Mouse (Mus musculus): ENCODE data around the gene Mllt10.
A peak's percentile ranks its signal among the peaks of the same experiment; 100 is the strongest.
"Not testable (repeated sequence)": the region's sequence is repeated elsewhere in the genome, so short reads cannot be mapped to it uniquely, and the experiment has no call there.

Gene Mllt10

DNA sequence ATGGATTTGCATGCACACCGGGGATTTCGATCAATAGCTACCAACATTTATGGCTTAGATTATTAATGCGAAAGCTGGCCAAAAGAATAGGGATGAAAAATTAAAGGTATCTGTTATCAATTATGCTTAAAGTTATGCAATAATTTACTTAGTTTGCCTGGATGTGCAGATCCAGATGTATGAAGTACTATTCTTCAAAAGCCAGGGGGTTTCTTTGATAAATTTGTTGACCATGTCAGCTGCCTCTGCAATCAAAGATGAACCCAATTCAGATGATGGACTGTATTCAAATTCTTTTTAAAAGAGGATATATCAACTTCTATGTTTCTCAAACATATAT, 3.2 kb upstream of the Mllt10 start:
- DNase-seq (ENCODE audit: low spot score): no peak

DNA sequence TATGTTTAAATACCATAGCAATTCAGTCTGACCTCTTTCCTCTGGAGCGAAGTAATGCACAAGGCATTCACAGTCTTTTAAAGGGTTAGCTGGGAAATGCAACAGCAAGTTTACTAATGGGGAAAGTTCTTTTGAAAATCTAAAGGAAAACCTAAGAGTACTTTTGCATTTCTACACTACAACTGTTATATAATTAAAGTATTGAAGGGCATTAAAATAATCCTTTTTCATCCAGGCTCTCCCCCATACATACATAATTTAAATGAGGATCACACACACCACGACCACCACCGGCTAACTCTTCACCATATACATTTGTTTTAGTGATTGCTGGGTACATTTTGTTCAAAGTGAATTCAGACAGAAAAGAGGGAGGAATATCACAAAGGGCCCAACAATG, 2.5 kb upstream of the Mllt10 start:
- no peak for DNase-seq (ENCODE audit: low spot score)

DNA sequence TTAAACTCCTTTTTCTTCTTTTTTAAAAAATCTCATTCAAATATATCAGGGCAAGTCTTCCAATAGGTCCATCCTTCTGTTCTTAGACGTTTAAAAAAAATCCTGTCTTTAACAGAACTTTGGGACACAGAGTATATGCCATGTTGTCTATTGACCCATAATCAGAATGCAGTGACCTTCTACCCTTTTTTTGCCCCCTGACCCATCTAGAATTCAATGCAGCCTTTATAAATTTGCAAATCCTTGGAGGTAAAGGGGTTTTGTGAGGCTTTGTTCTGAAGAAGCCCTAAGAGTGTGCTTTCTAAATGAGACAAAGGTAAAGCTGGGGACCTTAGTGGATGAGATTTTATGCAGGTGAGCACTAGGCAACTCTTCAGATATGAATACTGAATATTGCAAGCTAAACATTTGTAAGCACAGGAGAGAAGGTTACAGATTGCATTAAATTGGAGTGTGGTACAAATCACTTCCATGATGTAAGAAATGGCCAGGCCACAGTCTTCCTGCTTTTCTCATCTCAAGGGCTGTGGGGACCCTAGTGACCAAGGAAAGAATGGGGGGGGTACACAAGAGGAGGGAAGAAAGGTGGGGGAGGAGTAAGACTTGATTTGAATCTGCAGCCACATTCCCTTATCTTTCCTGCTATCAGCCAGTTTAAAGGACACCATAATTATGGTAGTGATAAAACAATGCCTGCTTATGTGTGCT, 1.6 kb upstream of the Mllt10 start:
- no peak for DNase-seq (ENCODE audit: low spot score)

DNA sequence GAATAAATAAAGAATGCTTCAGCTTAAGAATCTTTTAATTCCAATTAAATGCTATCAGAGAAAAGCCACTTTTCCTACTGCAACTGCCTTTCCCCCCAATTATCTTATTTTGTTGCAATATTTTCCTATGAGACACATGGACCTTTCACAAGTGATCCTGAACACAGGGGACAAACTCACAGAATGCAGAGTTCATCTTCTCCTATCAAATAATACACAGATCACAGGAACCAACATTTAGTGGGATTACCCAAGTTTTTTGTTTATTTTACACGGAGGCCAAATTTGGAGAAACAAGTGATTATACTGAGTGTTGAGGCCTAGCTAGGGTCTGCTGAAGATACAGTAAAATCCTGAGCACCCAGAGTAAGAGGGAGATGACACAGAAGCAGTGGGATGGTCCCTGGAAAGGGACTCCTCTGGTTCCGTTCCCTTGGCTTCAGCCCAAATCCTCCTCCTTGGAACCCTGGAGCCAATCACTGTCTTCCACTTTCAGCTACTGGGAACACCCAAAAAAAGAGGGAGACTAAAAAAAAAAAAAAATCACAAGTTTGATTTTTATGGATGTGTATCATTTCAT, 996 bp upstream of the Mllt10 start:
- no peak for DNase-seq (ENCODE audit: low spot score)

DNA sequence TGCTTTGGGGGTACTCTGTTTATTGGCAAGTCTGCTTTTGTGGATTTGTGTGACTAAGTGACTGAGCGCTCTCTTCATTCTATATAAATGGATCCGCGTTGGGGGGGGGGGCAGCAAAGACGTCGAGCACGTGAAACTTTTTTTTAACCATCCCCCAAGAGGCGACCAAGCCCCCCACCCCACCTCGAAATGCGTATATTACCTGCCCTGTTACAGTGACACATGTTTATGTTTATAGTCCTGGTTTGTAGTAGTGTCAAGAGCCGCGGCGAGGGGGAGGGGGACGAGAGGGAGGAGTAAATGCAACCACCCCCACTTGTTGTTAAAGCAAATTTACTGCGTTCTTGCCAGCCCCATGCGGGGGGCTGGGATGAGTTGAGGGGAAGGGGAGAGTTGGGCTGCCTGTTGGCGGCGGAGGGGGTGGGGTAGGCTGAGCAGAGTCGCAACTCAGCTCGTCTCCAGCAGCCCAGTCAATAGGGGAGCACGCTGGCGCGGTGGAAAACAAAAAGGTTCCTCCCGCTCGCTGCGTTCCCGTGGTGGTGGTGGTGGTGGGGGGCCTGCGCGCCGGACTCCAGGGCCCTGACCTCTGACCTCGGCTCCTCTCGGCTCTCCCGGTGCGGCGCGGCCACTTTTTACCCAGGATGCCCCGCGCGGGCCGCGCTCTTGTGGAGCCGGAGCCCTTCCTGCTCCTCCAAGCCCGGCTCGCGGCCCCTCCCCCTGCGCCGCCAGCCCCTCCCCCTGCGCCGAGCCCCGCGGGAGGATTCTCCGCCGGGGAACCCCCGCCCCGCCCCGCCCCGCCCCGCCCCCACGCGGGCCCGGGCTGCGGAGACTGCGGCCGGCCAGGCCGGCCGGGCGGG, 1.1 kb downstream of the Mllt10 start:
- DNase-seq (ENCODE audit: low spot score): peak; percentile 91

DNA sequence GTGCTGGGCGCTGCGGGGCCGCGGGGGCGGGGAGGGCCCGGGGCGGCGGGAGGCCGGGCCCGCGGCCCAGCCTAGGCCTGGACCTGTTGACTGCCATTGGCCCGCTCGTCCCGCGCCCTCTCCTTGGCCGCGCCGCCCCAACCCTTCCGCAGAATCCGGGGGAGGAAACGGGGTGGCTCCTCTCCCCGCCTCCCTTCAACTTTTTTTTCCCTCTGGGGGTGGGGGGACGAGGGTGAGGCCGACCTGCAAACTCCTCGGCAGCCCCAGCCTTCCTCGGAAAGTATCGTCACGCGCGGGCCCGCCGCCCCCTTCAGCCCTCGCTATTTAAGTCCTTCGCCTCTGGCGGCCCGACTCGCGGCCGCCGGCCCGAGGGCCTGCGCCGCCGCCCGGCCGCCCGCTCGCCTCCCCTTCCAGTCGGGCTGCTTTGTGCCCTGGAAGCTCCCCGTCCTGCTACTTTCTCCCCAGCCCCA, 1.8 kb downstream of the Mllt10 start:
- peak; percentile 83 for DNase-seq (ENCODE audit: low spot score)

DNA sequence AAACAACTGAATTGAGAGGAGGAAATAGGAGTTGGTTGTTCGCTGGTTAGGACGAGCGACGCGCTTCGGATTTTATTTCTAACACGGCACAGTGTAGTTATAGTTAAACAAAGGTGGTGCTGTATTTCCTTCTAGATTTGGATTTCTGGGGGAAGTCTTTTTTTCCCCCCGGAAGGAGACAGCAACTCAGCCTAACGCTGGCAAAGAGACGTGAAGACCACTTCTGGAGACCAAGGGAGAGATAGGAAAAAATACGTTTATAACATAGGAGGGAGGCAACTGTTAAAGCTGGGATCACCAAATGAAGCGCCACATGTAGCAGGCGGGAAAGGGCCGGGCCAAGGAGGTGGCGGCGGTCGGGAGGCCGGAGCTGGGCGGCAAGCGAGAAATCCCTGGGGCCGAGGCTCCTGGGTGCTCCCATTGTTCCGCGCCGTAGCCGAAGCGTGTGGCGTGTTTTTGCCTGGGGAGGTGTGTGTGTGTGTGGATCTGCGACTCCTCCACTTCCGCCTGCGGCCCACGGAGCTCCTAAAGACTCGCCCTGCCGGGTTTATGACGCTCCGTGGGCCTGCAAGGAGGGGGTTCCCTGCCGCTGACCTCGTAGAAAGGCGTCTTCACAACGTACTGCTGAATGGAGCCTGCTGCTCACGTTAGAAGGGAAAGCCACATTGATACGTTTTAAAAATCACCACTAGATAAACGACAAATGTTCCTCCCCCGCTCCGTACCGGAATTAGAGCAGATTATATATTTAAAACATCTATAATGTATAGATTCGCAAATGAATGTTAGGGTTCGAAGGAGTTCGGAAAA, 2.5 kb downstream of the Mllt10 start:
- DNase-seq (ENCODE audit: low spot score): peak; percentile 49

DNA sequence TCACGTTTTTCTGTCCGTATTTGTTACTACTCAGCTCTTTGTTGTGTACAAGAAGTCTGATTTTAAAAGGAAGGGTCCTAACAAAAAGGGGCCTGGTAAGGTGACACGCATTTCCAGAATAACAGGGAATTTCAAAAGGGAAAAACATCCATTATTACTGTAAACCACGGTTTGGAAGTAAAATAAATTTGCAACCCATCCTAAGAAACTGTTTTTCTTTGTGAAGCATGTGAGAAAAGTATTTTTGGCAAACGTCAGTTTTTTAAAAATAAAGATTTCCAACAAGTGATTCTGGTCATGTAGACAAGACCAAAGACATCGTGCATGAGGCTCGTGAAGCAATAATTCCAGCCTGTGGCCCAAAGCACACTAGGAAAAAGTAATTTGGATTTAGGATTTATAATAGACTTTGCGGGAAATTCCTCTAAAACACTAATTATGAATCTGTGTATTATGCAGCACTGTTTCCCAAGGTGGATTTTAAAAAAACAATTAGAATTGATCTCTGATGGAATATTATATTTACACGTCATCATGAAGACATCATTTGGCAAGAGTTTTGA, 3.2 kb downstream of the Mllt10 start:
- no peak for DNase-seq (ENCODE audit: low spot score)

DNA sequence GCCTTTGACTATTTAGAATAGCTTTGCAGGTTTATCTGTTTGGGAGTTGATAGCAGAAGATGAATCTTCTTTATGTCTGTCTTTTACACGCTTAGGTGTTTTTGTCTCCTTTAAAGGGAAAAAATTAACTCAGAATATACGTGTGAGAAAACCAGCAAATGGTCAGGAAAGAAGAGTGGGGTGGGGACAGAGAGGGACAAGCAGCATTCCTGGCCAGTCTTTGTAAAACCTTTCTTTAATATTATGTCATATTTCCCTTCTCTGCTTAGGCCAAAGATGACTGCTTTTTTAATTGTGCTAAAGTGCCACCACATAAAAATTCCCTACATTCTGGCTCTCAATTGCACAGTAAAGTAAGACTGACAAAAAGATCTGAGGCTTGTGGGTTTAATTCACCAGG, 4.0 kb downstream of the Mllt10 start:
- no peak for DNase-seq (ENCODE audit: low spot score)

DNA sequence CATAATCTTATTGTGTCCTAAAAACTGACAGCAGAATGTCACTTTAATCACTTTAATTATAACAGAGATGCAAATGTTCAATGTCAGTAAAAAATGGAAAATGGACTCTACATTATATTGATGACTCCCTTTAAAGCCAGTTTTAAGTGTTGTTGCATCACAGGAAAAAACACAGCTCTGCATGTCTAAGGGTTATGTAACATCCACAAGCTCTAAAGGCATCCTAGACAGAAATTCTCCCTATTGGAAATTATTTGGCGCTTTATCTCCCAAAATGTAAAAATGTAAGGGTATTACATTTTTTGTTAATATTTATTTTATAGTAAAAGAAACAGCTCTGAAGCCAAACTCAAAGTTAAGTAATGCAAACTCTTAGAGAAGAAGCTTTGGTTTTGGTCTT, 4.9 kb downstream of the Mllt10 start:
- DNase-seq (ENCODE audit: low spot score): no peak

DNA sequence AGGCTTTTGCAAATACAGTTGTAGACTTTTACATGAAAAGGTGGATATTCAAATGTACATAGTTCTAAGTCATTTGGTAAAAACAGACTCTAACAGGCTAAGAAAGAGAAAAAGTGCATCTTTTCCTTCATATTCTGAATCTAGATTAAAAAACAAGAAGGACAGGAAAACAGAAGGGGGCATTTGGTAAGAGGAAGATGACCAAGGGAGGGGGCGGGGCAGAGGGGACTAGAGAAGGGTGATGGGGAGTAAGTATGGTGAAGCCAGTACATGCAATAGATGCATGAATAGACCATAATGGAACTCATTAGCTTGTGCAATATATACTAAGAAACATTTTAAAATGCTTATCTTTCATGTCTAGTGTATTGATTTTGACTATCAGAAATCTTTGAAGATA, 5.4 kb downstream of the Mllt10 start:
- no peak for DNase-seq (ENCODE audit: low spot score)

DNA sequence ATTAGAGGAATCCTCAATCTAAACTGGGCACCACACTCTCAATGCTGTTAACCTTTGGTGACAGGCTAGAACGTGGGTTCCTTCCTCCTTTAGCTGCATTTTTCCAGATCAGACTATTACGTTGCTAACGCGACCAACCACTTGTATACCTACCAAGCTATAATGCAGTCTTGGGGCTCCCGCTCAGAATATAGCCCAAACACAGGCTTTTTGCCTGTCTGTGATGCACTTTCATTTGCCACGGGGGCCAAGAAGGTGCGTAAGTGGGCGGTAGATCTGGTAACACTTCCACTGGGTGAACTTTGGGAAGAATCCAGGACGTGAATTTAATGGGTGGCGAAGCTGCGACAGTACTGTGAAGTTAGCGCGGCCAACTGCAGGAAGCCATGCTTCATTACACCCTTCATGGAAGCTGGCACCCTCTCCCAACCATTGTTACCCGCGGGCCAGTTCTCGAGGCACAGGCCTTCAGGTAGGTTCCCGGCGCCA, 8.8 kb downstream of the Mllt10 start:
- peak; percentile 59 for DNase-seq (ENCODE audit: low spot score)

DNA sequence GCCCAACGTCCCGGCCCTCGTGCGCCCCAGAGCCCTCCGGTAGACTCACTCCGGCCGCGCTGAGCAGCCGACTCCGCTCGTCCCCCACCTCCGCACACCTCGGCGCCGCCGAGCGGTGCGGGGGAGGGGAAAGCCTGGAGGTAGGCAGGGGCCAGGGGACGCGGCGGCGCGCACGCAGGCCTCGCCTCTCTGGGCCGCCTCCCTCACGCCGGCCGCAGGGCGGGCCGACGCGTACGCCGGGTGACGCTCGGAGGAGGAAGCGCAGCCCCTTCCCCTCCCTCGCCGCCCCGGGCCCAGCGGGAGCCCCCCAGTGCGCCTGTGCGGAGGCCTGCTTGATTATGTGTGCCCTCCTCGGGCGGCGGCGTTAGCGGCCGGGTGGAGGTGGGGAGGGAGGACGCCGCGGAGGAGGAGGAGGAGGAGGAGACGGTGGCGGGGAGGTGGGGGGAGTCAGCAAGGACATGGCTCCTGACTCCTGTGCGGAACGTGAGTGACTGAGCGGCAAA, 9.4 kb downstream of the Mllt10 start:
- DNase-seq (ENCODE audit: low spot score): peak; percentile 85

DNA sequence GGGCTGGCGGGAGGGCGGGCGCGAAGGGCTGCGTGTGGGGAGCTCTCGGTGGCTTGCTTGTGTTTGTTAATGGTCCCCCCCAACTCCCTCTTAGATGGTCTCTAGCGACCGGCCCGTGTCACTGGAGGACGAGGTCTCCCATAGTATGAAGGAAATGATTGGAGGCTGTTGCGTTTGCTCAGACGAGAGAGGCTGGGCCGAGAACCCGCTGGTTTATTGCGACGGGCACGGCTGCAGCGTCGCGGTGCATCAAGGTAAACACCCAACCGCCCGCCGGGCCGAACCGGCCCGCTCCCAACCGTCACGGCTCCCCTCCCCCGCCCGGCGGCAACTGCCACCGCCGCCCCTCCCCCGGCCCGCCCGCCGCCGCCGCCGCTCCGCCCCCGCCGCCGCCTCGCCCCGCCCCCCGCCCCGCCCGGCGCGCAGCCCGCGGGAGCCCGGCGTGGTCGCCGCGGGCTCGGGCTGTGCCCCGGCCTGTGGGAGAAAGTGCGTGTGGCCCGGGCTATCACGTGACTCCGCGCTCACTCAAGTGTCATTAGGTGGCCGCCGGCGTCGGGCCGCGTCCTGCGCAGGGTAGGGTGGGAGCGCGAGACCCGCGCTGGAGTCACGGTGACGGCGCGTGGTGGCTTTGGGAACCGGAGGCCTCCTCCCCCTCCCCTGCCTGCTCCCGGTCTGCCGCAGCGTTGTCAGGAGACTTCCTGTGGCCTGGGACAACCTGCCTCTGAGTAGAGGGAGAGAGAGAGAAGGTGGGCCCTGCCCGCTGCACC, 10.1 kb downstream of the Mllt10 start:
- peak; percentile 71 for DNase-seq (ENCODE audit: low spot score)

DNA sequence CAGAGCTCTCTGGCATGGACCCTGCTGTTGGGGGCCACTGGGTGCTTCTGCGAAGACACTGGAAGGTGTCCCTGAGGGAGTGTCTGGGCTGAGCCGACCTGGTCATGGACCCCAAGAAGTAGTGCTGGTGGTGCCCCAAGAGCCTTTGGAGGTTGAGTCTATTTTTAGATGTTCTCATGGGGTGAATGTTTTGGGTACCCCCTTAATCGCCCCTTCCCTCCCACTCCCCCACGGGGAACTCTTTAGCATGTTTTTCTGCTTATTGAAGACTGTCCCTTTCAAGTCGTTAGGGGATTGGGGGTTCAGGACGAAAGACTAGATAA, 10.6 kb downstream of the Mllt10 start:
- DNase-seq (ENCODE audit: low spot score): no peak

DNA sequence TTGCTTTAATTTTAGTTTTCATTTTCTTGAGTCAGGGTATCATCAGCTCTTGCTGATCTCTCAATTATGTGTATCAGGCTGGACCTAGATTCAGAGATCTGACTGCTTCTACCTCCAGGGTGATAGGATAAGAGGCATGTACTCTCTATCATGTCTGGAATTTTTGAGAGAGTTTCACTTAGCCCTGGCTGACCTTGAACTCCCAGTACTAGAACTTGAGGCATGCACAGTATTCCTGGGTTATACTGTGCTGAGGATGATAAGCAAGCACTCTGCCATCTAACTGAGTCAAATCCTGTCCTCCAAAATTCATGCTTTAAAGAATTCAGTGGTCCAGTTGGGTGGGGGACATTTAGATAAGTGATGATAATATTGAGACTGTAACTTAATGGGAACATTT, 11.4 kb downstream of the Mllt10 start:
- no peak for DNase-seq (ENCODE audit: low spot score)

DNA sequence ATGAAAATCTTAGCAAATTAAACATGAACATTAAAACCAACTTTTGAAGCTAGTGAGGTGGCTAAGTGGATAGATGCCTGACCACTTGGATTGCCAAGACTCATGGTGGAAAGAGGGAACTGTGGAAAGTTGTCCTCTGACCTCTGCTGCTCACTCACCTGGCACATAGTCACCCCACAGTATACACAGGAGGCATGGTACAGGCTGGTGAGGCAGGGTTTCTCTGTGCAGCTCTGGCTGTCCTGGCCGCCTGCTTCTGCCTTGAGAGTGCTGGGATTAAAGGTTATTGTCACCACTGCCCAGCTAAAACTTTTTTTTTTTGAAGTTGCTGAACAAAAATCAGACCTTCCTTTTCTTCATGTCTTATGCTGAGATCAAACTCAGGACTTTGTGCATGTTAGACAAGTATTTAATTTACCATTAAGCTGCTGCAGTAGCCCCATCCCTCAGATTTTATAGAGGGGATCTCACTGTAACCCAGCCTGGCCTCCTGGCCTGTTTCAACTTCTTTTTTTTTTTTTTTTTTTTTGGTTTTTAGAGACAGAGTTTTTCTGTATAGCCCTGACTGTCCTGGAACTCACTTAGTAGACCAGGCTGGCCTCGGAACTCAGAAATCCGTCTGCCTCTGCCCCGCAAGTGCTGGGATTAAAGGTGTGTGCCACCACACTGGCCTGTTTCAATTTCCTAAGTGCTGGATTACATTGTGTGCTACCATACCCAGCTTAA, 13.2 kb downstream of the Mllt10 start:
- no peak for DNase-seq (ENCODE audit: low spot score)

DNA sequence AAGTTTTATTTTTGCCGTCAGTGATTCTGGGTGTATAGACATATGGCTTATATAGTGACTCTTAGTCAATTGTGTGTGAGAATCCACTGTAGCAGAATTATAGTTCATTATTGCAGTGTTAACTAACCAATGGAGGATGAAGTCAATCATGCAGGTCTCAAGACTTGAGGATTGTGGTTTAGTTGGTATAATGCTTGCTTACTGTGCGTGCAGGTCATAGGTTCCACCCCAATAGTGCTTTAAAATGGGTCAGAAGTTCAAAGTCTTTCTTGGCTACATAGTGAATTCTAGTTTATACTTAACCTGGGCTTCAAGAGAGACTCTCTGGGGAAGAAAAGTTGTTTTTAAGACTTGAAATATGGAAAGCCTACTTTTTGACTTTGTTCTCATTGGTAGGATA, 16.9 kb downstream of the Mllt10 start:
- DNase-seq (ENCODE audit: low spot score): no peak

DNA sequence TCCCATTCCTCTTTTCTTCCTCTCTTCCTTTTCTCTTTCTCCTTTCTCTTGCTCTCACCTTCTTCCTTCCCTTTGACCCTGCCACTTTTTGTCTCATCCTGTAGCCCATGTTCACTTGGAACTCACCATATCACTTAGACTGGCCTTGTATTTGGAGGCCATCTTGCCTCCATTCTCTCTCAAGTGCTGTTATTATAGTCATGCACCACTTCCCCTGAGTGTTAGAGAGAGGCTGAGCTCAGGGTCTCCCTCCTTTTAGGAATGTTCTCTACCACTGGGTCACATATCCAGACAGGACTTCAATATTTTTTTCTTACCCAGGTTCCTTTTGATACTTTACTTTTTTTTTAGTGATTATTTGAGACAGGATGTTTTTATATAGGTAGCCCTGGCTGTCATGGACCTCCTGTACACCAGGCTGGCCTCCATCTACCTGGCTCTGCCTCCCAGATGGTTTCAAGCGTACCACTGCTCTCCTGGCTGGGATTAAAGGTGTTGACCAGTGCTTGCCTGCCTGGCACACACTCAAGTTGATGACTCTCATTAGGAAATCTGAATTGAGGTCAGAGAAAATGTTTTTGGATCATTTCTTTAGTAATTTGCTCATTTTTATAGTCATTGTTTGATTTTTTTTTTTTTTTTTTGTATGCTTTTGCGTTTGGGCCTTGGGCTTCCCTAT, 25.3 kb downstream of the Mllt10 start:
- DNase-seq (ENCODE audit: low spot score): no peak

DNA sequence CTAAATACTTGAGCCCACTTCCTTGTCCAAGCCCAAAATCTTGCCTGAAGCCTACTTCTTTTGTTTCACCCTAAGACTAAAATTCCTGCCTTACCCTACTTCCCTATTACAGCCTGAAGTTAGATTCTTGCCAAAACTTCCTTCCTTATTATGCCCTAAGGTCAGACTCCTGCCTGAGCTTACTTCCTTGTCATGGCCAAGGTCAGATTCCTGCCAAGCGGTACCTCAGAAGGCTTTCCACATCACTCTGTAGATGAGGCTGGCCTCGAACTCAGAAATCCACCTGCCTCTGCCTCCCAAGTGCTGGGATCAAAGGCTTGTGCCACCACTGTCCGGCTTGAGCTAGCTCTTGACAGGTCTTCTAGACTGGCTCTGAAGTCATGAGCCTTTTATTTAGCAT, 32.7 kb downstream of the Mllt10 start:
- DNase-seq (ENCODE audit: low spot score): not testable (repeated sequence)
